Mouse (Mus musculus) neural tube, embryonic 11.5 days (tissue): ENCODE measurements around the gene Gm853. TPM values are rescaled to one million over a fixed set of nuclear protein-coding genes. Genes with fewer than 3 reads are reported as not detected.

Source experiments
- polyA plus RNA-seq: library from polyadenylated mRNA; unstranded; fragments of >200 nt; fragmentation: Nextera tagmentation; extraction: Ambion mirVana; gene quantifications from 2 replicates; pipeline ENCODE4 v1.2.1, GENCODE M21; 2014

Gm853 gene
- polyA plus RNA-seq, 1 experiment from 2014 or later, result not detected

Other genes with a start within 250 kb of the Gm853 start
- 2.5 and 2.8 TPM in 2 replicates for gene Adgrb2, start 237.5 kb downstream of the Gm853 start, polyA plus RNA-seq
- 3.7 and 5.2 TPM in 2 replicates for gene Col16a1, start 174.6 kb downstream of the Gm853 start, polyA plus RNA-seq
- 73.5 and 75.0 TPM in 2 replicates for gene Pef1, start 119.8 kb downstream of the Gm853 start, polyA plus RNA-seq
- gene Hcrtr1, start 83.0 kb downstream of the Gm853 start, polyA plus RNA-seq, result 0.20 and 0.49 TPM in 2 replicates
- gene Tinagl1, start 47.3 kb downstream of the Gm853 start, polyA plus RNA-seq, result 4.7 and 5.0 TPM in 2 replicates
- gene Serinc2, start 56.8 kb upstream of the Gm853 start, polyA plus RNA-seq, result 58.5 and 60.1 TPM in 2 replicates
- gene Fabp3, start 86.2 kb upstream of the Gm853 start, polyA plus RNA-seq, result 31.5 and 32.7 TPM in 2 replicates
- not detected in 2 replicates for gene Gm10570, start 86.3 kb upstream of the Gm853 start, polyA plus RNA-seq
- 76.3 and 79.9 TPM in 2 replicates for gene Zcchc17, start 137.5 kb upstream of the Gm853 start, polyA plus RNA-seq
- gene Snrnp40, start 137.7 kb upstream of the Gm853 start, polyA plus RNA-seq, result 200 and 201 TPM in 2 replicates